Mouse (Mus musculus): ENCODE measurements around the gene Olfr1442. TPM values are rescaled to one million over a fixed set of nuclear protein-coding genes. Genes with fewer than 3 reads are reported as not detected.

Olfr1442 gene
- total and polyA plus RNA-seq, 3 experiments = 0.05 TPM; not detected in 2

DNA sequence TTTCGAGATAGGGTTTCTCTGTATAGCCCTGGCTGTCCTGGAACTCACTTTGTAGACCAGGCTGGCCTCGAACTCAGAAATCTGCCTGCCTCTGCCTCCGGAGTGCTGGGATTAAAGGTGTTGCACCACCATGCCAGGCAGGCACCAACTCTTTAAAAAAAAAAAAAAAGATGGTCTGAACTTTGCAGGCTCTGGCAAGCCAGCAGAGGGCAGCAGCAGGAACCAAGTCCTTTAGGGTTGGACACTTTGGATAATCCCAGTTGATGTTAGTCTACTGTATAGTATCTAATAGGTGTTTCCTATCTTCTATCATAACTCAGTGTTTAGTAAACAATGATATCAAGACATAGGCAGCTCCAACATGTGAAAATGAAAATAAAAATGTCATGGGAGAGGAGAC is 52.1 kb downstream of the Olfr1442 start:
- Histone ChIP-seq H3K9me3 (replicated peaks) (no peaks in the 10 kb centered on the region), H3K36me3 (replicated peaks) (no peaks in the 10 kb centered on the region), H3K4me1 (ENCODE audit: insufficient read depth, low read depth, low read length) (no peaks in the 10 kb centered on the region), H3K27me3 (ENCODE audit: insufficient read depth, low read length) (peaks cover 3% of the 10 kb centered on the region; the same call in 1 of the 2 replicates), H3K4me3 (ENCODE audit: low read depth, low read length) (no peak overlapping the region)
- DNase-seq (ENCODE audit: low spot score) = no peak
- TF ChIP-seq GATA2 (IDR thresholded peaks at IDR 0.05; ENCODE audit: borderline replicate concordance, low read depth, low read length) (no peak), POLR2AphosphoS5 (IDR thresholded peaks at IDR 0.05; ENCODE audit: insufficient replicate concordance, low read depth, low read length) (no peak), TAL1 (conservative IDR thresholded peaks at IDR 0.05; ENCODE audit: low read depth, low read length) (no peak), GATA1 (IDR thresholded peaks at IDR 0.05; ENCODE audit: borderline replicate concordance, low read length) (no peak), CTCF (IDR thresholded peaks at IDR 0.05; ENCODE audit: low read depth, low read length) (no peak)
- ATAC-seq (ENCODE audit: extremely low read depth, insufficient number of reproducible peaks, low FRiP score, poor library complexity, severe bottlenecking) = no peak

DNA sequence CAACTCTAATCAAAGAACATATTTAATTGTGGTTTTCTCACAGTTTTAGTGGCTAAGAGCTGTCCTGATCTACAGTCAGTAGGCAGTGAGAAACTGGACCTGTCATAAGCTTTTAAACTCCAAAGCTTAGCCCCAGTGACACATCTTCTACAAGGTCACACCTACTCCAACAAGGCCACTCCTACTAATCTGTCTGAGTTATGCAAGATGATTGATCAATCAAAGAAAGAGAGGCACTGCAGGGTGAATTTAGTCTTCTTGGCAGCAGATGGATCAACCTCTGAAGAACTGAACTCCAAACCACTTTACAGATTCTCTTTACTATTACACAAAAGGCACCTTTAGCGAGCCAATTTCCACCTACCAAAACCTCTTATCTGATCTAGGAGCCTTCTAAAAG is 55.6 kb downstream of the Olfr1442 start:
- Histone ChIP-seq H3K4me3 (ENCODE audit: low read depth, low read length) (no peak overlapping the region), H3K36me3 (replicated peaks) (no peaks in the 10 kb centered on the region), H3K27me3 (ENCODE audit: insufficient read depth, low read length) (0 out of 2 replicates have a peak, but pooled peaks cover 2% of the 10 kb centered on the region), H3K4me1 (ENCODE audit: insufficient read depth, low read depth, low read length) (no peaks in the 10 kb centered on the region), H3K9me3 (replicated peaks) (no peaks in the 10 kb centered on the region)
- no peak for DNase-seq (ENCODE audit: low spot score)
- TF ChIP-seq TAL1 (conservative IDR thresholded peaks at IDR 0.05; ENCODE audit: low read depth, low read length) = no peak
- no peak for ATAC-seq (ENCODE audit: extremely low read depth, insufficient number of reproducible peaks, low FRiP score, poor library complexity, severe bottlenecking)

Other genes with a start within 250 kb of the Olfr1442 start
- not detected in 2 replicates for gene Pfpl, start 242.5 kb upstream of the Olfr1442 start, total RNA-seq (2014; fragmentation: Nextera tagmentation)
- 0.06 and 0.11 TPM in 2 replicates for gene Pfpl, start 242.5 kb upstream of the Olfr1442 start, total RNA-seq (2017)
- gene Pfpl, start 242.5 kb upstream of the Olfr1442 start, polyA plus RNA-seq (2012) = not detected in 2 replicates
- gene Mpeg1, start 209.7 kb upstream of the Olfr1442 start, total RNA-seq (2014; fragmentation: Nextera tagmentation) = not detected in 2 replicates
- 0.06 and 0.22 TPM in 2 replicates for gene Mpeg1, start 209.7 kb upstream of the Olfr1442 start, total RNA-seq (2017)
- not detected in 2 replicates for gene Mpeg1, start 209.7 kb upstream of the Olfr1442 start, polyA plus RNA-seq (2012)
- gene Dtx4, start 169.0 kb upstream of the Olfr1442 start, total RNA-seq (2014; fragmentation: Nextera tagmentation) = not detected in 2 replicates
- gene Dtx4, start 169.0 kb upstream of the Olfr1442 start, total RNA-seq (2017) = 0.06 and 0.27 TPM in 2 replicates
- gene Dtx4, start 169.0 kb upstream of the Olfr1442 start, polyA plus RNA-seq (2012) = not detected in 2 replicates
- 45.3 TPM in 1 of 2 replicates, not detected in the other for gene Fam111a, start 124.7 kb upstream of the Olfr1442 start, total RNA-seq (2014; fragmentation: Nextera tagmentation)
- 1.2 and 1.9 TPM in 2 replicates for gene Fam111a, start 124.7 kb upstream of the Olfr1442 start, total RNA-seq (2017)
- gene Fam111a, start 124.7 kb upstream of the Olfr1442 start, polyA plus RNA-seq (2012) = 0.02 TPM in 1 of 2 replicates, not detected in the other
- not detected in 2 replicates for gene Gm4952, start 70.5 kb upstream of the Olfr1442 start, total RNA-seq (2014; fragmentation: Nextera tagmentation)
- gene Gm4952, start 70.5 kb upstream of the Olfr1442 start, total RNA-seq (2017) = 0.11 TPM in 1 of 2 replicates, not detected in the other
- gene Gm4952, start 70.5 kb upstream of the Olfr1442 start, polyA plus RNA-seq (2012) = not detected in 2 replicates
- not detected in 2 replicates for gene Glyat, start 37.1 kb upstream of the Olfr1442 start, total RNA-seq (2014; fragmentation: Nextera tagmentation)
- gene Glyat, start 37.1 kb upstream of the Olfr1442 start, total RNA-seq (2017) = 0.11 and 0.12 TPM in 2 replicates
- not detected in 2 replicates for gene Glyat, start 37.1 kb upstream of the Olfr1442 start, polyA plus RNA-seq (2012)
- not detected in 2 replicates for gene Olfr1443, start 7.7 kb downstream of the Olfr1442 start, total RNA-seq (2014; fragmentation: Nextera tagmentation)
- under 0.01 and 0.05 TPM in 2 replicates for gene Olfr1443, start 7.7 kb downstream of the Olfr1442 start, total RNA-seq (2017)
- not detected in 2 replicates for gene Olfr1443, start 7.7 kb downstream of the Olfr1442 start, polyA plus RNA-seq (2012)
- gene Keg1, start 25.3 kb downstream of the Olfr1442 start, total RNA-seq (2014; fragmentation: Nextera tagmentation) = not detected in 2 replicates
- 0.17 and 0.38 TPM in 2 replicates for gene Keg1, start 25.3 kb downstream of the Olfr1442 start, total RNA-seq (2017)
- gene Keg1, start 25.3 kb downstream of the Olfr1442 start, polyA plus RNA-seq (2012) = not detected in 2 replicates
- 7.4 TPM in 1 of 2 replicates, not detected in the other for gene Cntf, start 95.2 kb downstream of the Olfr1442 start, total RNA-seq (2014; fragmentation: Nextera tagmentation)
- 3.0 and 4.0 TPM in 2 replicates for gene Cntf, start 95.2 kb downstream of the Olfr1442 start, total RNA-seq (2017)
- 0.06 and 0.10 TPM in 2 replicates for gene Cntf, start 95.2 kb downstream of the Olfr1442 start, polyA plus RNA-seq (2012)
- gene Zfp91, start 125.7 kb downstream of the Olfr1442 start, total RNA-seq (2014; fragmentation: Nextera tagmentation) = 90.3 and 97.4 TPM in 2 replicates
- gene Zfp91, start 125.7 kb downstream of the Olfr1442 start, total RNA-seq (2017) = 112 and 117 TPM in 2 replicates
- gene Zfp91, start 125.7 kb downstream of the Olfr1442 start, polyA plus RNA-seq (2012) = 26.5 and 36.0 TPM in 2 replicates
- 0.68 and 2.1 TPM in 2 replicates for gene Lpxn, start 125.8 kb downstream of the Olfr1442 start, total RNA-seq (2014; fragmentation: Nextera tagmentation)
- 2.5 and 3.5 TPM in 2 replicates for gene Lpxn, start 125.8 kb downstream of the Olfr1442 start, total RNA-seq (2017)
- gene Lpxn, start 125.8 kb downstream of the Olfr1442 start, polyA plus RNA-seq (2012) = 0.03 TPM in 1 of 2 replicates, not detected in the other
- not detected in 2 replicates for gene Gm5244, start 176.2 kb downstream of the Olfr1442 start, total RNA-seq (2014; fragmentation: Nextera tagmentation)
- gene Gm5244, start 176.2 kb downstream of the Olfr1442 start, total RNA-seq (2017) = not detected in 2 replicates
- not detected in 2 replicates for gene Gm5244, start 176.2 kb downstream of the Olfr1442 start, polyA plus RNA-seq (2012)
- not detected in 2 replicates for gene Olfr1444, start 186.8 kb downstream of the Olfr1442 start, total RNA-seq (2014; fragmentation: Nextera tagmentation)
- 0.16 TPM in 1 of 2 replicates, not detected in the other for gene Olfr1444, start 186.8 kb downstream of the Olfr1442 start, total RNA-seq (2017)
- not detected in 2 replicates for gene Olfr1444, start 186.8 kb downstream of the Olfr1442 start, polyA plus RNA-seq (2012)
- not detected in 2 replicates for gene Olfr1445, start 213.4 kb downstream of the Olfr1442 start, total RNA-seq (2014; fragmentation: Nextera tagmentation)
- not detected in 2 replicates for gene Olfr1445, start 213.4 kb downstream of the Olfr1442 start, total RNA-seq (2017)
- not detected in 2 replicates for gene Olfr1445, start 213.4 kb downstream of the Olfr1442 start, polyA plus RNA-seq (2012)
- gene Olfr1446, start 223.1 kb downstream of the Olfr1442 start, total RNA-seq (2014; fragmentation: Nextera tagmentation) = not detected in 2 replicates
- 0.06 and 0.16 TPM in 2 replicates for gene Olfr1446, start 223.1 kb downstream of the Olfr1442 start, total RNA-seq (2017)
- not detected in 2 replicates for gene Olfr1446, start 223.1 kb downstream of the Olfr1442 start, polyA plus RNA-seq (2012)
- not detected in 2 replicates for gene Olfr1447, start 233.3 kb downstream of the Olfr1442 start, total RNA-seq (2014; fragmentation: Nextera tagmentation)
- 0.27 TPM in 1 of 2 replicates, not detected in the other for gene Olfr1447, start 233.3 kb downstream of the Olfr1442 start, total RNA-seq (2017)
- gene Olfr1447, start 233.3 kb downstream of the Olfr1442 start, polyA plus RNA-seq (2012) = not detected in 2 replicates

All from G1E (cell line).